Mouse (Mus musculus): ENCODE results near the gene Vsig8.

DNA sequence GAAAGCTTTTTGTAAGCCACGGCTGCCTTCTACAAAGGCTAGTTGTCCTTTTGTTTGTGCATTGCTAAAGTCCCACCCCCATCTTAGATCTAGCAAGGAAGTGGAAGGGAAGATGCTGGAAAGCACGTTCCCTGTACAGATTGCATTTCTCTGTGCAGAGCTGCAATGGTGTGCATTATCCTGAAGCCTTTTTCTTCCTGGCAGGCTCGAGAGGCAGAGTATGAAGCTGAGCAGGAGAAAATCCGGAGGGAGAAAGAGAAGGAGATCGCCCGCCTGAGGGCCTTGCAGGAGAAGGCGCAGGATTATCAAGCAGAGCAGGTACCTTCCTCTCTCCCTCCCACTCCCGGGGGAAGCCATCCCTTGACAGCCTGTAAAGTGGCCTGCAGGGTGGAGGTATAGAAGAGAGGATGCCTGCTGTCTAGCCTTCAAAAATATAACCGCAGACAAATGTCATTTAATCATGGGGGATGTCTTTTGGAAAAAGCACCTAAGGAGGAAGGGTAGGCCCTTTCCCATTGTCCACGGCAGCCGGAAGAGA lies 15.4 kb upstream of the Vsig8 start:
- TF ChIP-seq POLR2A (IDR thresholded peaks at IDR 0.05; ENCODE audit: insufficient read length, low read depth) (no peak), MYOG (IDR thresholded peaks at IDR 0.05; ENCODE audit: control insufficient read depth in 1 of 3, insufficient read depth in 1 of 3, insufficient read length in 2 of 3, low read depth in 2 of 3) (no peak), REST (IDR thresholded peaks at IDR 0.05; ENCODE audit: insufficient read depth, insufficient read length) (no peak), MAX (IDR thresholded peaks at IDR 0.05; ENCODE audit: low read depth) (no peak), USF1 (IDR thresholded peaks at IDR 0.05; ENCODE audit: low read depth) (no peak), POLR2AphosphoS2 (IDR thresholded peaks at IDR 0.05; ENCODE audit: insufficient read length, low read depth) (no peak), TCF3 (IDR thresholded peaks at IDR 0.05; ENCODE audit: insufficient read length, low read depth) (no peak), E2F4 (IDR thresholded peaks at IDR 0.05; ENCODE audit: insufficient read depth) (no peak), SRF (IDR thresholded peaks at IDR 0.05; ENCODE audit: control insufficient read depth, insufficient read length, low read depth) (no peak), CEBPB (IDR thresholded peaks at IDR 0.05; ENCODE audit: insufficient read depth, poor library complexity, severe bottlenecking) (no peak)
